Mouse (Mus musculus): Measurements from ENCODE around the gene Hoxb5.
A peak's percentile ranks its signal among the peaks of the same experiment; 100 is the strongest.

Gene Hoxb5

DNA sequence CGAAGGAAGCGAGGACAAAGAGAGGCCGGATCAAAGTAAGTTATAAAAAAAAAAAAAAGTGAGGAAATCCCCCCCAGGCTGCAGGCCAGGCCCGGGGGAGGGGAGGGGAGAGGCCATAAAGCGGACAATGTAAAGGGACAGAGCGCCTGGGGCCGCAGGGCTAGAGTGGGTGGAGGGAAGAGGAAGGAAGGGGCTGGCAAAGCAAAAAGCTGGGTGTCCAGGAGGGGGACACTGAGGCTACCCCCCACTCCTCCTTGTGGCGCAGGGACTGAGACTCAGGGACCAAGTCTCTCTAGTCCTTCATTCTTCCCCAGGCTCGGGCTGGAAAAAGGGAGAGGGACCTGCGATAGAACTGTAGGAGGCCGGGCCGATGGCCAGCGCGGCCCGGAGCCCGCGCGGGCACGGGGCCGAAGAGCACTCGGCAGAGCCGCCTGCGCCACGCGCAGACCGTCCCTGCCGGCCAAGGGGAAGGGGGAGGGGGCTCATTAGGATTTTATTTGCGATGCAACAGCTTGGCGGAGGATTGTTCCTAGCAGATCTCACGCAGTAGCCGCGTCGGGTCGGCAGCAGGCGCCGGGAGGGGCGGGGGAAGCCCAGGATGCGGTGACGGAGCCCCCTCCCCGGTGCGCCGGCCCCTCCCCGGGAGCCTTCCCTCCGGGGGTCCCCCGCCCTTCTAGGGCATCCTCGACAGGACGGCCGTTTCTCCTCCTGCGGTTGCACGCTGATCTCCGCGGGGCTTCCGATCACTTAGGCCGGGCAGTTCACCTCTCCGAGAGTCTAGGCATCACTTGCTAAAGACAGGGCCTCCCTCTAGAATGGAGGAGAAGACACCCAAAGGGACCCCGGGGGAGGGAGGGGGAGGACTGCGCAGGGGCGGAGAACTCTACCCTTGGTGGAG, 30.9 kb upstream of the Hoxb5 start:
- no peak for DNase-seq (ENCODE audit: low spot score)

- no peak for DNase-seq (ENCODE audit: low spot score)
Observed at GRCm38 (mm10) chr11:96274428-96274827, 28.7 kb upstream of the Hoxb5 start.

GRCm38 (mm10) chr11:96275896-96276295, 27.2 kb upstream of the Hoxb5 start:
- DNase-seq (ENCODE audit: low spot score): no peak

GRCm38 (mm10) chr11:96277151-96278044, 25.7 kb upstream of the Hoxb5 start:
- no peak for DNase-seq (ENCODE audit: low spot score)

DNA sequence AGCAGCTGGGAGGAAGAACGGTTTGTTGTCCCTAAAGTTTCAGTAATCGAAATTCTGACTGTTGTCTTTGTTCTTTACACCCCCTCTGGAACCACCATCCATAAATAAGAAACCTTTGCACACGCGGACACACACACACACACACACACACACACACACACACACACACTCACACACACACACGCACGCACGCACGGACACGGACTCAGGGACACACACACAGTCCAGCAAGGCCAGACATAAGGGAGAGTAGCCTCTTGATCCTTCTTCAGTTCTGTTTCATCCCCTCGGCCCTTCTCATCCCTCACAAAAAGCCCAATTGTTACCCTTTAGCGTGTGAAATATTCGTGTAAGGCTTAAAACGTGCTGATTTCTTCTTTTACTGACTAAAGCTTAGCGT, 24.8 kb upstream of the Hoxb5 start:
- no peak for DNase-seq (ENCODE audit: low spot score)

GRCm38 (mm10) chr11:96278773-96279172, 24.4 kb upstream of the Hoxb5 start:
- DNase-seq (ENCODE audit: low spot score): peak; percentile 89

DNA sequence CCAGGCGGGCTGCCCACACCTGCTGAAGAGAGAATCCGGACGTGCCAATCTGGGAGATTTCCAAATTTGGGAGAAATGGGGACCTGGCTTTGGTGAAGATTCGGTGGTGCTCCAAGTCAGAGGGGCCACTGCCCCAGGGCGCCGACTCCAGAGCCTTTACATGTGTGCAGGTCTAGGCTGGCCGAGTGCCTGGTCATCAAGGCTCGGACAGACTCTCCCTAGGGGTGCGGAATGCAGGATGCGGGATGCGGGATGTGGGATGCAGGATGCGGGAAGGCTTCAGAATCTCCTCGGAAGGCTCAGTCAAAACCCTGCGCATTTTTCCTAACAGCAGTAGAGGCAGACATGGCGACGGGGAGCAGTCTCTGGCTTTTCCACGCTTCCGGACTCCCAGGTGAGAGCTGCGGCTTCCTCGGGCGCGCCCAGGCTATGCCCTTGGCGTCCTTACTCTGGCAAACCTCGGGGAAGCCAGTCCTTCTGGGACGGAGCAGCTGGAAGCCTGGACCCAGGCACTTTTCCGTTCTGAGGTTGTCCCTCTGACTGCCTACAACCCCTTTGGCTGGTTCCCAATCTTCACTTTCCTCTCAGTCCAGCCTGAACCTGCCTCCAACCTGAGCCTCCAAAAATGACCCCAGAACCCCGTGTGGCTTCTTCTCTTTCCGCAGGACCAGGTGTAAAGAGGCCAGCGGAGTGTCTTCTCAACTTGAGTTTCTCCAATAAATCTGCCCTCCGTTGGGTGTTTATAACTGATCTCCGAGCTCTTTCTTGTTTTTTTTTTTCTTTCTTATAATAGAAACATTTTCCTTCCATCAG, 23.5 kb upstream of the Hoxb5 start:
- no peak for DNase-seq (ENCODE audit: low spot score)

- DNase-seq (ENCODE audit: low spot score): no peak
Observed at GRCm38 (mm10) chr11:96280399-96281378, 22.4 kb upstream of the Hoxb5 start.

- no peak for DNase-seq (ENCODE audit: low spot score)
Observed at GRCm38 (mm10) chr11:96281396-96281795, 21.7 kb upstream of the Hoxb5 start.

DNA sequence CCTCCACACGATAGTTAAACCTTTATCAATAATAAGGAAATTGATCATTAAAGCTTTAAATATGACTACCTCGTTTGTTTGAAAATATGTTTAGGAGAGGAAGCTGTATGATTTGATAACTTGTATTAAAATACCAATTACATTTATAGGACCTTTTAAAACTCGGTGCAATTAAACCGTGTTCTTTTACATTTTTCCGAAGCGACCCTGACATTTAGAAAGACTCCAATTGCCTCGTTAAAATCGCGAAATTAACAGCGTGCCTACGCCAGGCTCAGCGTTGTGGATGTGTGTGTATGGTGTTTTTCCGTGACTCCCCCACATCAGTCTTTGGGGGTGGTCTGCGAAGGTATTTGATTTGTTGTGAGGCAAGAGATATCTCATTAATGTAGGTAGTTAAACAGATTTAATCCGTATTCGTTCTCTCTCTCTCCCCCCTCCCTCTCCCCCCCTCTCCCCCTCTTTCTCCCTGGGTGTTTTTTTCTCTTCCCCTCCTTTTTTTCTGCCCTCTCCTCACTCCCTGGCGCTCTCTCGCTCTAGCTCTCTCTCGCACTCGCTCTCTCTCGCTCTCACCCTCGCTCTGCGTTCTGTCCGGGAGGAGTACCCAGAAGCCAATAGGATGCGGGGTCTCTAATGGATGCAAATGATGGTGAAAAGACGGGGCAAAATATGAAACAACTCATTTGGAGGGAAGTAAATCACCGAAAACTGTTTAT, 21.1 kb upstream of the Hoxb5 start, which contains the start of gene Hoxb8:
Gene Hoxb8, plus strand, starts transcription at position 51 of the 716 bp plus-strand sequence.
- no peak for DNase-seq (ENCODE audit: low spot score)

DNA sequence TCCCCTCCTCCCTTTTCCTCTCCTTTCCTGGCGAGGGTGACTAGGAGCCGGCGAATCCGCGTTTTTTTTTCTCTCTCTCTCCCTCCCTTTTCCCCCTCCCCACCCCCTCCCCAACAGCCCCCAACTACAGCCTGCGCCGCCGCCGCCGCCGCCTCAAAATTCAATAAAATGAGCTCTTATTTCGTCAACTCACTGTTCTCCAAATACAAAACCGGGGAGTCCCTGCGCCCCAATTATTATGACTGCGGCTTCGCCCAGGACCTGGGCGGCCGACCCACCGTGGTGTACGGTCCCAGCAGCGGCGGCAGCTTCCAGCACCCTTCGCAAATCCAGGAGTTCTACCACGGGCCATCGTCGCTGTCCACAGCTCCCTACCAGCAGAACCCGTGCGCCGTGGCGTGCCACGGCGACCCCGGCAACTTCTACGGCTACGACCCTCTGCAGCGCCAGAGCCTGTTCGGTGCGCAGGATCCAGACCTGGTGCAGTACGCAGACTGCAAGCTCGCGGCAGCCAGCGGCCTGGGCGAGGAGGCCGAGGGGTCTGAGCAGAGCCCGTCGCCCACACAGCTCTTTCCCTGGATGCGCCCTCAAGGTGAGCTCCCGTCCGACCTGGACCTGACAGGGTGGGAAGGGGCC, 20.2 kb upstream of the Hoxb5 start:
- no peak for DNase-seq (ENCODE audit: low spot score)

- no peak for DNase-seq (ENCODE audit: low spot score)
Observed at GRCm38 (mm10) chr11:96284041-96284749, 18.9 kb upstream of the Hoxb5 start.

DNA sequence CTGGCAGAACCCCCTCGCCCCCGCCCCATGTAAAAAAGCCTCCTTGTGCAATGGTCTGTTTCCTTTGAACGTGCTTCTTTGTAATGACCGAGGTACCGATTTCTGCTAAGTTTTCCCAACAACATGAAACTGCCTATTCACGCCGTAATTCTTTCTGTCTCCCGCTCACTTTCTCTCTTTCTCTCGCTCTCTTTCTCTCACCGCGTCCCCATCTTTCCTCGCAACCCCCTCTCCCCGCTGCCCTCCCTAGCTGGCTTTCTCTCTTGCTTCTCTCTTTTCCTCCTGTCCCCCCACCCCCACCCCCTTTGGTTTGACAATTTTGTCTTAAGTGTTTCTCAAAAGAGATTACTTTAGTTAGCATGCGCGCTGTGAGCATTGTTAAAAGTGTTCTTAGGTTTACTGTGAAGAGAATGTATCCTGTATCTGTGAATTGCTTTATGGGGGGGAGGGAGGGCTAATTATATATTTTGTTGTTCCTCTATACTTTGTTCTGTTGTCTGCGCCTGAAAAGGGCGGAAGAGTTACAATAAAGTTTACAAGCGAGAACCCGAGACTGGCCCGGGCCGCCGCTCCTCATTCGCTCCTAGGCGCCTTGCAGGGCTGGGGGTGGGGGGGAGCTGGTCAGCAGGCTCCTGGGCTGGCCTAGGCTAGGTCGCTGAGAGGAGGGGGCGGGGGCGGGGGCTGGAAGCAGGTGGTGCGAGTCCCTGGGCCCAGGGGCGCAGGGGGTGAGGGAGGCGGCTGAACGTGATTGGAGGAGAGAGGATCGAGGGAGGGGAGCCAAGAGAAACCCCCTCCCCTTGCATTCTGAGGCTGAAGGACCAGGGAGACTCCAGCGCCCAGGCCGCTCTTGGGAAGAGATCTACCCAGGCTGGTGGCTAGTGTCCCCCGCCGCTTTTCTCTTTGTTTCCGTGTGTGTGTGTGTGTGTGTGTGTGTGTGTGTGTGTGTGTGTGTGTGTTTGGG, 18.1 kb upstream of the Hoxb5 start:
- DNase-seq (ENCODE audit: low spot score): no peak

- no peak for DNase-seq (ENCODE audit: low spot score)
Observed at GRCm38 (mm10) chr11:96285771-96286738, 17.1 kb upstream of the Hoxb5 start, which contains the start of gene Hoxb7. Gene Hoxb7 (plus strand): TSS chr11:96286623.

GRCm38 (mm10) chr11:96286739-96287385, 16.3 kb upstream of the Hoxb5 start:
- DNase-seq (ENCODE audit: low spot score): no peak

DNA sequence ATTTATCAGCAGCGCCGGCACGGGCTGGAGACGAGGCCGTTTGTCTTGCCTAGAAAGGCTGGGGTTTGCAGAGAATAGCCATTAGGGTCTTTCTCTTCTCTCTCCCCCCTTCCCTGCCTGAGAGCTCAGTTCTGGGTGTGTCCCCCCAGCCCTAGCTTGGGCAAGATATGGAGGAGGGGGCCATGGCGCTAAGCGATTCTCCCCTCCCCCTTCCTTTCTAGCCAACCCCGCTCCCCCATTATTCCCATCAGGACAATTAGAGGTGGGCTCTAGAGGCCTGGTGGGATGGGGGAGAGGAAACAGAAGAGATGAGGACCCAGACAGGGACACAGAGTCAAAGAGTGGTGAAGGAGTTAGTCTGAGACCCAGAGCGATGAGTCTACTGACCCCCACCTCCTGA, 15.7 kb upstream of the Hoxb5 start:
- DNase-seq (ENCODE audit: low spot score): no peak
